Mouse (Mus musculus) telencephalon, adult 2 months (tissue): ENCODE results near the gene Olfr49.
A peak's percentile ranks its signal among the peaks of the same experiment; 100 is the strongest.

Source experiments
- DNase-seq: peaks from one replicate; pipeline ENCODE4 v3.0.0-alpha.2; 2011; ENCODE audit warnings: low read depth, low spot score

The Olfr49 gene

GRCm38 (mm10) chr14:54261386-54261785 is 23.4 kb downstream of the Olfr49 start:
- DNase-seq, result no peak

GRCm38 (mm10) chr14:54260196-54260595 is 24.5 kb downstream of the Olfr49 start:
- DNase-seq, result no peak

- no peak for DNase-seq
Observed at GRCm38 (mm10) chr14:54259722-54260085, 25.0 kb downstream of the Olfr49 start.

GRCm38 (mm10) chr14:54259003-54259721 is 25.6 kb downstream of the Olfr49 start:
- DNase-seq, result no peak

- DNase-seq, result no peak
Observed at GRCm38 (mm10) chr14:54258131-54258670, 26.5 kb downstream of the Olfr49 start.

GRCm38 (mm10) chr14:54254670-54255202 is 30.0 kb downstream of the Olfr49 start:
- DNase-seq, result no peak

GRCm38 (mm10) chr14:54253741-54254291 is 30.9 kb downstream of the Olfr49 start, which contains the start of the genes Dad1 and Abhd4:
TSS of gene Dad1 (minus strand) at chr14:54254104.
TSS of gene Abhd4 (plus strand) at chr14:54254188.
- peak; percentile 99 for DNase-seq

- DNase-seq, result no peak
Observed at GRCm38 (mm10) chr14:54250122-54250521, 34.6 kb downstream of the Olfr49 start.

- no peak for DNase-seq
Observed at GRCm38 (mm10) chr14:54249326-54249725, 35.4 kb downstream of the Olfr49 start.

- no peak for DNase-seq
Observed at GRCm38 (mm10) chr14:54246232-54246631, 38.5 kb downstream of the Olfr49 start.

- no peak for DNase-seq
Observed at GRCm38 (mm10) chr14:54244183-54244582, 40.6 kb downstream of the Olfr49 start.

GRCm38 (mm10) chr14:54240542-54240941 is 44.2 kb downstream of the Olfr49 start:
- no peak for DNase-seq

GRCm38 (mm10) chr14:54239002-54239736 is 45.6 kb downstream of the Olfr49 start:
- DNase-seq, result peak; percentile 44

- no peak for DNase-seq
Observed at GRCm38 (mm10) chr14:54236881-54237280, 47.9 kb downstream of the Olfr49 start.

GRCm38 (mm10) chr14:54235825-54236540 is 48.8 kb downstream of the Olfr49 start:
- no peak for DNase-seq

GRCm38 (mm10) chr14:54234231-54235040 is 50.3 kb downstream of the Olfr49 start:
- DNase-seq, result no peak

- no peak for DNase-seq
Observed at GRCm38 (mm10) chr14:54233559-54234143, 51.1 kb downstream of the Olfr49 start.

- peak; percentile 40 for DNase-seq
Observed at GRCm38 (mm10) chr14:54232811-54233558, 51.8 kb downstream of the Olfr49 start.

- no peak for DNase-seq
Observed at GRCm38 (mm10) chr14:54232143-54232542, 52.6 kb downstream of the Olfr49 start.
